In the genomic region with DNA sequence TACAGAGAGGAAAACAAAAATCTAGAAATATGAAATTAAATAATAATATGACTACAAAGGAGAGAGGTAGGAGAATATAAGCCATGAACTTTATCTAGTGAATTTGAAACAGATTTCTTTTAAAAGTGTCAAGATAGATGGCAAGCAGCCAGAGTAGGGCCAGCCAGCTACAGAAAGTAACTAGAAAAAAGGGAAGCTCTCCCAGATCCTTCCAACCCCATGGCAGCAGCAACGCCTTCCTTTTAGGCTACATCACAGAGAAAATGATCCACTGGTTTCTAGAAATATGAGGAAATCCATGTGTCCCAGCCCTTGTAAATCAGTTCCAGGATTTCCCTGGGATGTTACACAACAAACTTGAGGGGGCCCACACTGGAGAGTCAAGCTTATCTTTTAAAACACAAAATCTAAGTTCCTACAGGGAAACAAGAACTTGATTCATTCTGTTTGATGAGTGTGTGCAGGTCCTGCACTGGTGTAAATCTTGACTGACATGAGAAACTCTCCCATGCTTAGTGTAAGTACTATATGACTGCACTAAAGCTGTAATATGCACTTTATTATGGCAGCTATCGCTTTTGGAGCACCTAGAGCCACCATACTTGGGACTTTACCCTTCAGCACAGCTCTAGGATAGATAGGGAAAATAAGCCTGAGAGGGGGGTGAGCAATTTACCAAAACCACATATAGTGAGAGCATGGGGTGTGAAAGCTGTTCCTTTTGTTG, we compare ENCODE assay signal across 10 mouse cellular contexts. TPM values are rescaled to one million over a fixed set of nuclear protein-coding genes. Genes with fewer than 3 reads are reported as not detected.
DNase-seq lines count a peak whose midpoint lies in the region; ATAC-seq lines count a peak whose summit lies in the region.
"Had no signal": no experiment of that assay in that cellular context is flagged by ENCODE, and none has a peak within 500 bp of the region (broad histone marks: within the 10 kb centered on the region; RNA-seq: fewer than 3 reads in every experiment).

No protein-coding gene starts in this region.

- no peak for DNase-seq in lung, postnatal 4 days
- no peak for DNase-seq in thymus, postnatal 25 days
- DNase-seq in frontal cortex, postnatal 36 days (ENCODE audit: low spot score in 2 of 2), result no peak
- DNase-seq in testis, postnatal 10 days (ENCODE audit: low spot score), result no peak
- DNase-seq: layer of hippocampus, postnatal 36 days had no signal

- ATAC-seq in lung, embryonic 16.5 days (ENCODE audit: low read depth), result no peak
- no peak for ATAC-seq in forebrain, embryonic 16.5 days
- ATAC-seq in kidney, embryonic 16.5 days (ENCODE audit: low FRiP score, low TSS enrichment), result no peak
- no peak for ATAC-seq in neural tube, embryonic 14.5 days (ENCODE audit: low read depth)
- ATAC-seq: Patski had no signal

- no peak overlapping the region for H3K4me3 ChIP-seq in lung, embryonic 16.5 days (ENCODE audit: low read length)
- H3K4me3 ChIP-seq in forebrain, embryonic 16.5 days (replicated peaks; ENCODE audit: low read length), result peak overlapping the region; percentile 3
- peak overlapping the region; percentile 23 for H3K4me3 ChIP-seq in kidney, embryonic 16.5 days (ENCODE audit: low read length)
- peak overlapping the region; percentile 27; the same call in 1 of the 2 replicates for H3K4me3 ChIP-seq in neural tube, embryonic 14.5 days (ENCODE audit: low read depth, low read length)

- 79% methylated on average over 2 of the region's 2 CpGs for WGBS in lung, embryonic 16.5 days
- 55% methylated on average over 2 of the region's 2 CpGs for WGBS in forebrain, embryonic 16.5 days
- WGBS in kidney, embryonic 16.5 days, result 62% methylated on average over 2 of the region's 2 CpGs
- WGBS in neural tube, embryonic 14.5 days, result 74% methylated on average over 2 of the region's 2 CpGs

- H3K4me2 ChIP-seq in lung, embryonic 16.5 days (ENCODE audit: low read depth, low read length), result peak overlapping the region; percentile 6; the same call in 1 of the 2 replicates
- peak overlapping the region; percentile 42 for H3K4me2 ChIP-seq in forebrain, embryonic 16.5 days (ENCODE audit: low read length)
- peak overlapping the region; percentile 43 for H3K4me2 ChIP-seq in kidney, embryonic 16.5 days (replicated peaks; ENCODE audit: low read depth, low read length)
- peak overlapping the region; percentile 45 for H3K4me2 ChIP-seq in neural tube, embryonic 14.5 days (ENCODE audit: low read depth, low read length)

- no peak overlapping the region for H3K27ac ChIP-seq in lung, embryonic 16.5 days (ENCODE audit: low read length)
- H3K27ac ChIP-seq in forebrain, embryonic 16.5 days (ENCODE audit: low read length), result peak overlapping the region; percentile 42; the same call in 1 of the 2 replicates
- H3K27ac ChIP-seq in kidney, embryonic 16.5 days (ENCODE audit: low read length), result peak overlapping the region; percentile 35; the same call in 1 of the 2 replicates
- H3K27ac ChIP-seq in neural tube, embryonic 14.5 days (ENCODE audit: low read depth, low read length), result peak overlapping the region; percentile 44; the same call in 1 of the 2 replicates

- H3K36me3 ChIP-seq in lung, embryonic 16.5 days (ENCODE audit: control insufficient read depth, insufficient read depth, low read length), result peaks cover 13% of the 10 kb centered on the region
- peaks cover 8% of the 10 kb centered on the region; the same call in 1 of the 2 replicates for H3K36me3 ChIP-seq in forebrain, embryonic 16.5 days (ENCODE audit: control insufficient read depth, insufficient read depth)
- peaks cover 18% of the 10 kb centered on the region for H3K36me3 ChIP-seq in kidney, embryonic 16.5 days (ENCODE audit: insufficient read depth, low read length)
- no peaks in the 10 kb centered on the region for H3K36me3 ChIP-seq in neural tube, embryonic 14.5 days (ENCODE audit: control insufficient read depth, insufficient read depth, low read length)

- H3K4me1 ChIP-seq in lung, embryonic 16.5 days (replicated peaks; ENCODE audit: control insufficient read depth, insufficient read depth, low read length), result peaks cover 10% of the 10 kb centered on the region
- H3K4me1 ChIP-seq in forebrain, embryonic 16.5 days (replicated peaks; ENCODE audit: control insufficient read depth, insufficient read depth, low read length), result peaks cover 18% of the 10 kb centered on the region
- peaks cover 14% of the 10 kb centered on the region for H3K4me1 ChIP-seq in kidney, embryonic 16.5 days (ENCODE audit: insufficient read depth, low read length)
- peaks cover 17% of the 10 kb centered on the region for H3K4me1 ChIP-seq in neural tube, embryonic 14.5 days (ENCODE audit: control insufficient read depth, insufficient read depth, low read length)

- no peaks in the 10 kb centered on the region for H3K27me3 ChIP-seq in lung, embryonic 16.5 days (ENCODE audit: control insufficient read depth, insufficient read depth, low read depth, low read length)
- no peaks in the 10 kb centered on the region for H3K27me3 ChIP-seq in forebrain, embryonic 16.5 days (replicated peaks; ENCODE audit: control insufficient read depth, insufficient read depth, low read length)
- no peaks in the 10 kb centered on the region for H3K27me3 ChIP-seq in kidney, embryonic 16.5 days (ENCODE audit: insufficient read depth, low read length)
- H3K27me3 ChIP-seq in neural tube, embryonic 14.5 days (ENCODE audit: control insufficient read depth, insufficient read depth, low read length), result no peaks in the 10 kb centered on the region
- H3K27me3 ChIP-seq: Patski had no signal

- no peaks in the 10 kb centered on the region for H3K9me3 ChIP-seq in lung, embryonic 16.5 days (ENCODE audit: control insufficient read depth, low read length)
- no peaks in the 10 kb centered on the region for H3K9me3 ChIP-seq in forebrain, embryonic 16.5 days (ENCODE audit: control insufficient read depth, low read length)
- no peaks in the 10 kb centered on the region for H3K9me3 ChIP-seq in kidney, embryonic 16.5 days (ENCODE audit: low read length)
- no peaks in the 10 kb centered on the region for H3K9me3 ChIP-seq in neural tube, embryonic 14.5 days (ENCODE audit: control insufficient read depth, low read length)

- H3K9ac ChIP-seq in lung, embryonic 16.5 days (ENCODE audit: low read length), result no peak overlapping the region
- H3K9ac ChIP-seq in forebrain, embryonic 16.5 days (replicated peaks; ENCODE audit: low read depth, low read length), result no peak overlapping the region
- H3K9ac ChIP-seq in kidney, embryonic 16.5 days (replicated peaks; ENCODE audit: low read length), result no peak overlapping the region
- H3K9ac ChIP-seq in neural tube, embryonic 14.5 days (replicated peaks; ENCODE audit: low read depth, low read length), result no peak overlapping the region

RNA-seq across cellular contexts. Expression of a gene that starts 2.8 kb away (rescaled TPM):
- polyA plus RNA-seq in lung, embryonic 16.5 days (2015; fragmentation: Nextera tagmentation; extraction: Ambion mirVana), result 19.8 and 24.7 TPM in 2 replicates
- polyA plus RNA-seq in forebrain, embryonic 16.5 days (2015; fragmentation: Nextera tagmentation; extraction: Ambion mirVana), result 33.1 and 41.3 TPM in 2 replicates
- polyA plus RNA-seq in kidney, embryonic 16.5 days (2015; fragmentation: Nextera tagmentation; extraction: Ambion mirVana), result 31.2 and 32.0 TPM in 2 replicates
- polyA plus RNA-seq in neural tube, embryonic 14.5 days (2014; fragmentation: Nextera tagmentation; extraction: Ambion mirVana), result 29.3 and 32.2 TPM in 2 replicates

RNA-seq across cellular contexts. Expression of a gene that starts 26.0 kb away (rescaled TPM):
- polyA plus RNA-seq in lung, embryonic 16.5 days (2015; fragmentation: Nextera tagmentation; extraction: Ambion mirVana), result 0.48 and 0.74 TPM in 2 replicates
- polyA plus RNA-seq in forebrain, embryonic 16.5 days (2015; fragmentation: Nextera tagmentation; extraction: Ambion mirVana), result 1.8 and 2.6 TPM in 2 replicates
- polyA plus RNA-seq in kidney, embryonic 16.5 days (2015; fragmentation: Nextera tagmentation; extraction: Ambion mirVana), result 0.80 and 1.0 TPM in 2 replicates
- 2.9 and 3.4 TPM in 2 replicates for polyA plus RNA-seq in neural tube, embryonic 14.5 days (2014; fragmentation: Nextera tagmentation; extraction: Ambion mirVana)
